Mouse (Mus musculus) lung, embryonic 16.5 days (tissue): ENCODE results near the gene Gm3558. TPM values are rescaled to one million over a fixed set of nuclear protein-coding genes. Genes with fewer than 3 reads are reported as not detected.
A peak's percentile ranks its signal among the peaks of the same experiment; 100 is the strongest.
"Not testable (repeated sequence)": the region's sequence is repeated elsewhere in the genome, so short reads cannot be mapped to it uniquely, and the experiment has no call there.

Experiments
- ATAC-seq: fragments of 200-750 bp; cut with Nextera tagmentation; 2 replicates; pipeline ENCODE4 v1.8.0; 2017; ENCODE audit warnings: low read depth, mild to moderate bottlenecking, moderate library complexity
- H3K27ac ChIP-seq: fragments of 300-500 bp; sonication (generic); 2 replicates; pipeline ENCODE4 v1.5.1; 2014; ENCODE audit warnings: mild to moderate bottlenecking, control low read depth, low read length
- H3K27me3 ChIP-seq: fragments of 300-500 bp; sonication (generic); 2 replicates; pipeline ENCODE4 v1.6.1; 2014; ENCODE audit warnings: low read depth, low read length, mixed read lengths; ENCODE audit not compliant: control insufficient read depth, insufficient read depth
- H3K36me3 ChIP-seq: fragments of 300-500 bp; sonication (generic); 2 replicates; pipeline ENCODE4 v1.6.1; 2014; ENCODE audit warnings: low read length; ENCODE audit not compliant: control insufficient read depth, insufficient read depth
- H3K4me1 ChIP-seq: fragments of 300-500 bp; sonication (generic); replicated peaks from 2 replicates; pipeline ENCODE4 v1.6.1; 2014; ENCODE audit warnings: low read length, mixed read lengths; ENCODE audit not compliant: control insufficient read depth, insufficient read depth
- H3K4me2 ChIP-seq: fragments of 300-500 bp; sonication (generic); 2 replicates; pipeline ENCODE4 v1.6.1; 2014; ENCODE audit warnings: low read depth, low read length, control low read depth
- H3K4me3 ChIP-seq: fragments of 300-500 bp; sonication (generic); 2 replicates; pipeline ENCODE4 v1.5.1; 2014; ENCODE audit warnings: mild to moderate bottlenecking, low read length, control low read depth
- H3K9ac ChIP-seq: fragments of 300-500 bp; sonication (generic); 2 replicates; pipeline ENCODE4 v1.6.1; 2014; ENCODE audit warnings: low read length, control low read depth
- H3K9me3 ChIP-seq: fragments of 300-500 bp; sonication (generic); 2 replicates; pipeline ENCODE4 v1.6.1; 2016; ENCODE audit warnings: low read length; ENCODE audit not compliant: control insufficient read depth
- WGBS: fragments of 180-500 bp; shearing (Covaris S2); extraction: QIAGEN DNeasy Blood & Tissue Kit; methylation state at CpG from one replicate; pipeline ENCODE4 v1.1.7; 2014; 5-methylcytosine and 5-hydroxymethylcytosine counted together
- polyA plus RNA-seq: library from polyadenylated mRNA; unstranded; fragments of >200 nt; fragmentation: Nextera tagmentation; extraction: Ambion mirVana; gene quantifications from 2 replicates; pipeline ENCODE4 v1.2.1, GENCODE M21; 2015

Gene Gm3558
- polyA plus RNA-seq = 0.23 and 0.25 TPM in 2 replicates

- not testable (repeated sequence) for H3K27me3 ChIP-seq, H3K9me3 ChIP-seq
- 0% methylated on average over 1 of the region's 34 CpGs for WGBS
Measured at GRCm38 (mm10) chr14:7568382-7568781, at the start of gene Gm3558. Gene Gm3558, minus strand, starts transcription at chr14:7568566.

DNA sequence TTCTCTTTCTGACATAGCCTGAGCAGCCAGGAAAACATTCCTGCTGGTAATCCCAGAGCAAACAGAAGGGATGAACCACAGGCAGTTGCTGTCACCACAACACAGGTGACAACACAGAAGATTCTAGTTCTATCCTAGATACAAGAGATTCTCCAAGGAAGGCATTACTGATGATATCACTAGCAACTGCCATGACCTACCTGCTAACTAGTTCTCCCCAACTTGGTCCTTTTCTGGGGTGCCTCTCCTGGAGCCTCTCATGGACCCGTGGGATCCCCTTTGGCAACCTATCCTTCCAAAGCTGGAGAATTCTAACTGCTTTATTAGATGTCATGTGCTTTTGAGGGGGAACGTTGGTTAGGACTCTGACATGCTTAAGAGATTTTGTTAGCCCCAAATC lies 27.1 kb upstream of the Gm3558 start, which contains the start of gene Gm10338:
TSS of gene Gm10338 (minus strand) at position 101 of the 400 bp plus-strand sequence.
- not testable (repeated sequence) for H3K27me3 ChIP-seq, H3K4me1 ChIP-seq, H3K4me2 ChIP-seq, H3K36me3 ChIP-seq, H3K4me3 ChIP-seq, H3K9me3 ChIP-seq, H3K9ac ChIP-seq, ATAC-seq, H3K27ac ChIP-seq
- no CpG with 5 or more reads among the region's 2 CpGs for WGBS

More at GRCm38 (mm10) chr14:7568382-7568781, at the start of gene Gm3558:
- not testable (repeated sequence) for H3K36me3 ChIP-seq, H3K9ac ChIP-seq, H3K4me1 ChIP-seq, H3K27ac ChIP-seq, ATAC-seq
- peak within 1 kb of the TSS; percentile 36 for H3K4me3 ChIP-seq
- H3K4me2 ChIP-seq = peak within 1 kb of the TSS; percentile 54

DNA sequence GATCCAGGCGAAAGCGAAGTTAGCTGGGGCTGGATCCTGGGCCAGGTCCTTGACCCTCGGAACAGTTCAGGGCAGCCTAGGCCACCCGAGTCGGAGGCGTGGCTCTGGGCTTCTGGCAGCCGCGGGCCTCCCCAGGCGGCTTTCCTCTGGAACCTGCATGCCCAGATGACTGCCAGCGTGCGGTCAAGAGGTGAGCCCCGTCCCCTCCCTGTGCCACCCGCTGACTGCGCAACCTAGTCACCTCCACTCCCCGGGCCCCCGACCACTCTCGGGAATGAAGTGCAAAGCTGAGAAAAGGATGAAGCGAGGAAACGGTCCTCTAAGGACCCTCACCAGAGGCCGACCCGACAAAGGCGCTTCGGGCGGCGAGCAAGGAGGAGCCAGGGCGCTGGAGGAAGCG lies 476 bp downstream of the Gm3558 start:
- H3K9me3 ChIP-seq, H3K9ac ChIP-seq, H3K4me1 ChIP-seq, H3K27ac ChIP-seq, H3K36me3 ChIP-seq, ATAC-seq, H3K27me3 ChIP-seq: not testable (repeated sequence)
- peak overlapping the region; percentile 54 for H3K4me2 ChIP-seq
- under 1% methylated on average over 19 of the region's 27 CpGs for WGBS
- H3K4me3 ChIP-seq = peak overlapping the region; percentile 36

- not testable (repeated sequence) for H3K9ac ChIP-seq, H3K4me1 ChIP-seq, H3K27me3 ChIP-seq, H3K36me3 ChIP-seq, H3K4me2 ChIP-seq, H3K9me3 ChIP-seq, H3K4me3 ChIP-seq, ATAC-seq, H3K27ac ChIP-seq
- 1% methylated on average over 6 of the region's 9 CpGs for WGBS
Measured at GRCm38 (mm10) chr14:7567266-7567665, 1.1 kb downstream of the Gm3558 start.

Other genes starting within 250 kb of the Gm3558 start
- not detected in 2 replicates for gene Gm5797, start 236.2 kb downstream of the Gm3558 start, polyA plus RNA-seq
- gene Gm8374, start 203.4 kb downstream of the Gm3558 start, polyA plus RNA-seq = not detected in 2 replicates
- not detected in 2 replicates for gene Gm3755, start 117.6 kb downstream of the Gm3558 start, polyA plus RNA-seq
- gene Gm3752, start 84.8 kb downstream of the Gm3558 start, polyA plus RNA-seq = 0.24 and 0.44 TPM in 2 replicates
- not detected in 2 replicates for gene Gm10338, start 27.0 kb upstream of the Gm3558 start, polyA plus RNA-seq
- not detected in 2 replicates for gene Gm10128, start 75.4 kb upstream of the Gm3558 start, polyA plus RNA-seq
- gene Gm26661, start 223.0 kb upstream of the Gm3558 start, polyA plus RNA-seq = not detected in 2 replicates
- 15.2 and 16.0 TPM in 2 replicates for gene Flnb, start 249.4 kb upstream of the Gm3558 start, polyA plus RNA-seq